Mouse (Mus musculus) fat pad, adult 2 months (tissue): ENCODE data around the gene Mrgpre.

Source experiments
- DNase-seq: peaks from one replicate; pipeline ENCODE4 v3.0.0-alpha.2; 2011; ENCODE audit warnings: low read depth, low spot score; ENCODE audit errors: extremely low read depth

The Mrgpre gene

DNA sequence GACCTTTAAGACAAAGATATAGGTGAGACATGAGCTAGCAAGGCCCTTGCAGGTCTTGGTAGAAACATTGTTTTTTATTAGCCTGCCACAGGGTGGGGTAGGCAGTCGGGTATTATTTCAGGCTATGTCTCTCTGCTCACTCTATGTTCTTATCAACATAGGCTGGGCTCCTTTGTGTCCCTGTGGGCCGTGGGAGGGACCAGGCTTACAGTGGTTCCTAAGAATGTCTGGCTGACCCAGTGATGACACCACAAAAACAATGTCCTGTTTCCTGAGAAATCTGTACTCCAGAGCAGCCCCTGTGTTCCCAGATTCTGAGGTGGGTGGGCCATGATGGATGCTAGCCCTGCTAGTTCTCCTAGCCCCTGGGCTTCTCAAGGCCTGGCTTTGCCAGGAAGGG lies 6.9 kb downstream of the Mrgpre start:
- DNase-seq = no peak

DNA sequence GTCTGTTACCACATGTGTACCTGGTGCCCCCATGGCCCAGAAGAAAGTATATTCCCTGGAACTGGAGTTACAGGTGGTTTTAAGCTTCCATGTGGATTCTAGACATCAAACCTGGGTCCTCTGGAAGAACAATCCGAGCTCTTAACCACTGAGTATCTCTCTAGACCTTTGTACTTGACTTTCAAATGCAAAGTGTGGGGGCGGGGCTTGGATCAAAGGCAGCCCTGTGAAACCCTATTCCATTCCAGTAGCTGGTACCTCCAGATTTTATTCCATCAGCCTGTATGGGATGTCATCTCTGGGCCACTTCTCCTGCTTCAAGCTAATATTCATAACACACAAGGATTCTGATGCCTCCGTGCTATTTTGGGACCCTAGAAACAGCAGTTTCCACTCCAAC lies 8.2 kb downstream of the Mrgpre start:
- DNase-seq = no peak

DNA sequence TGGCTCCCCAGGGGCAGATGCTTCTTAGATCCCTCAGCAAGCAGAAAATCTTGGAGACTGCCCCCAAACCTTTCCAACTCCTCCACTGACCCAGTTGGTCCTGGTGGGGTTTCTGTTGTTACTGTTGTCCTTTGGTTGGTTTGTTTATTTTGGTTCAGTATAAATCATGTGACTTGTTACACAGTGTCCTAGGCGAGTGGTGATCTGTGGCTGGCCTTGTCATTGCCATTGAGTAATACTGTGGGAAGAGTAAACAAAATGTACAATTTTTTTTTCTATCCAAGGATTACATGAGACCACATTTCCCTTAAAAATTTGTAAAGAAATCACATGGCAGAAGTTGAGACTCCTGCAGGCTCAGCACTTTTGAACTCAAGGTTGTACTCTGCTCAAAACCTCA lies 14.8 kb downstream of the Mrgpre start:
- no peak for DNase-seq

DNA sequence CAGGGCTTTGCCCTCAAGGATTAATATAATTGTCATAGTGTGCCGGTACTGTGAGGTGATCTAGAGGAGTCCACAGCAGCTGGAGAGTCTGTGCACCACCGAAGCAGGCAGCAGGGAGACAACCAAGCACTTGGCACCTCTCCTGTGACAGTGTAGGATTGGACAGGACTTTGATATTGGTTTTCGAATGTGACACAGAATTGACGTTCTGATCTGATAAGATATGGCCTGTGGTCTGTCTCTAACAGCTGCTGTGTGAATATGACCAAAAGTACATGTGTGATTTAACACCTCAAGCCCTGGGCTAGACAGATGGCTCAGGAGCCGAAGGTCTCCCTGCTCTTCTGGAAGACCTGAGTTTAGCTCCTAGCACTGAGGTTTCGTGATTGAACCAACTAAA lies 16.0 kb downstream of the Mrgpre start:
- DNase-seq = no peak

DNA sequence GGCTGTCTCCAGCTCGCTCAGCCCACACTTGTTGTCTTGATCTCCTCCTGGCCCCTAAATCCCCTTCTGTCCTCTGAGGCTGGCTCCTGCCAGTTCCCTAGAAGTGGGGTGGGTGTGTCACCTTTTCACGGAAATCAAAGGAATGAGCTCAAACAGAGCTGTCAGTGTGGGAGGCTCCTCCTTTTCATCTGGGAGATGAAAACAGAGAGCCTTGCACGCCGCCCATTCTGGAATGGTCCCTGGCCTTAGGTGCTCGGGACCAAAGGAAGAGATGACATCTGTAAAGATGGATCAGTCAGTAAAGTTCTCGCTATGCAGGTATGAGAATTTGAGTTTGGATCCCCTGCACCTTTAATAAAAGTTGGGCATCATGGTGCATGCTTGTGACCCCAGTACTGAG lies 17.4 kb downstream of the Mrgpre start, which contains the start of gene Mrgprg:
Gene Mrgprg (minus strand): TSS at position 101 of the 400 bp plus-strand sequence.
- DNase-seq = no peak

DNA sequence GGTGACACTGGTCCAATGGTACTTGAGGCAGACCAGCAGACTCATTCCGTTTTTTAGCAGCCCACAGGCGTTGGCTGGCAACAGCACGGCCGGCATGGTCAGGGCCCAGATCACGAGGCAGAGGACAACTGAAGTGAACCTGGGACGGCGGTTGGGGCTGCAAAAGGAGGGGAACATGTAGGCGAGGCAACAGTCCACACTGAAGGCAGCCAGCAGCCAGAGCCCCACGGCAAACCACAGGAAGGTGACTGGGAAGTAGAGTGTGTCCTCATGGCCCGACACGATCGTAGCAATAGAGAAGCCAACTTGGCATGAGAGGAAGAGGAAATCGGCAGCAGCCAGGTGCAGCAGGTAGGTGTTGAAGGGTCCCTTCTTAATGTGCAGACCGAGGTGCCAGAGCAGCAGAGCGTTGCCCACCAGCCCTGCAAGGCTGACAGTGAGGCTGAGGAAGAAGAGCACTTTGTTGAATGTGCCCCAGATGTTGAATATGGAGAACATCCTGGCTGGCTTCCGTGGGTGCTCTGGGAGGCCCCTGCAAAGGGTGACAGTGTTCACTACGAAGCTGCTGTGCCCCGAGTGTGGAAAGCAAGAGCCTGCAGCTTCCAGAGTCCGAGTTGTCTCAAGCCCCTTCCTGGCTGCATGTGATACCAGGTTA lies 19.3 kb downstream of the Mrgpre start:
- DNase-seq = no peak

DNA sequence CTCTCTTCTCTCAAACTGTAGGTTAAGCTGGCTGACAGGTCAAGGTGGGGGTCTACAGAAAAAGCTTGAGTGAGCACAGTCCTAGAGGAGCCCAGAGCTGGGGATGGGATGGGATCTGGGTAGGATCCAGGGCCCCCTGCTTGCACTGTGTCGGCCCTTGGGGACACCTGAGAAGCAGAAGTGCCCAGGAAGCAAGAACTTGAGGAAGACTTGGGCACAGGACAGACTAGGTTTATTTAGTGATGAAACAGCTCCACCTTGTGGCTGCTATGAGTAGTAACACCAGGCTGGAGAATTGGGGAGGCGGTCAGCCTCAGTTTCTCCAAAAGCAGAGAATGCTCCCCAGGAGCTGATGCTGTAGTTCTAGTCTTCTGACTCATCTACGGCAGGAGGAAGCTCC lies 20.5 kb downstream of the Mrgpre start:
- no peak for DNase-seq

DNA sequence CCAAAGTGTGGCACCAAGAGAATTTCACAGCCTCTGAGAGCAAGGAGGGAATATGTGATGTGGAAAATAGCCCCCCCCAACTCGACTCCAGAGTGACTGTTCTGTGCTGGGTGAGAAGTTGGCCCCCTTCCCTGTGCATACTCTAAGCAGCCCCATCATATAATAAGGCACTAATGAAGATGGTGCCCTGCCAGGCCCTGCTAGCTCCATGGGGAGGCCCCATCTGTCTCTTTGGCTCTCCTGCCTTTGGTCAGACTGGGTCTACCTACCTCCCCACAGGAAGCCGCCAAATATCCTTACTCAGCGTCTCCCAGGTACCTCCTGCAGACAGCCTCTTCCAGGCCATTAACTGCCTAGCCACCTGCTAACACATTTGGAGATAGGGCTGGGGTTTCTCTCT lies 25.3 kb downstream of the Mrgpre start:
- no peak for DNase-seq

DNA sequence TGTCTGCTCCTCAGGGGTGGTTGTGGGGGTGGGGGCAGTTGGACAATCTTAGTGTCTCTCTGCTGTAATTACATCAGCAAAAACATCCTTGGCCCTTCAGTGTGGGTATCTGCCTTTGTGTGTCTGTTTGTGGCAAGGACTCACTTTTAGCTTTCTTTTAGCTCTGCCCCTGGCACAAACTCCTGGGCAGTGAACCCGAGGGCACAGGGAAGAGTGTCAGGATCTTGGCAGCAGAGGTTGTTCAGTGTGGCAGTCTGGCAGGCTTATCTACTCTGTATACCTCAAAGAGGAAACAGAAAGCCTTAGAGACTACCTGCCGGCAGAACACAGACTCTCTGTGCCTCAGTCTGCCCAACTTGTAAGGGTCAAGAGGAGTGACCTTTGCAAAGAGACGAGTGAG lies 26.6 kb downstream of the Mrgpre start:
- no peak for DNase-seq

DNA sequence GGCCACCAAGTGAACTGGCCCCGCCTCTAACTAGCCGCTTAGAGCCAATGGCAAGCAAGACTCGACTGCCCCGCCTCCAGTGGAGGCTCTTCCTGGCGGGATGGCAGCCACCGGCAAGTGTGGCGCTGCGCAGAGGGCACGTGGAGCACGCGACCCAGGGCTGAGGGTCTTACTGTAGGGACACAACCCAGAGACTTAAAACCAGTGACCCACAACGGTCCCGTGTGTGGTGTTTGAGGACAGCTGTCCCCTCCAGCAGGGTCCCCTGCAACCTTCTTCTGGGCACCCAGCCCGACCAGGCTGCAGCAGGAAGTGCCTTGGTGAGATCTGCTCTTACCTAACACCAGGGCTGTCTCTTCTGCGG lies 27.3 kb downstream of the Mrgpre start:
- no peak for DNase-seq

DNA sequence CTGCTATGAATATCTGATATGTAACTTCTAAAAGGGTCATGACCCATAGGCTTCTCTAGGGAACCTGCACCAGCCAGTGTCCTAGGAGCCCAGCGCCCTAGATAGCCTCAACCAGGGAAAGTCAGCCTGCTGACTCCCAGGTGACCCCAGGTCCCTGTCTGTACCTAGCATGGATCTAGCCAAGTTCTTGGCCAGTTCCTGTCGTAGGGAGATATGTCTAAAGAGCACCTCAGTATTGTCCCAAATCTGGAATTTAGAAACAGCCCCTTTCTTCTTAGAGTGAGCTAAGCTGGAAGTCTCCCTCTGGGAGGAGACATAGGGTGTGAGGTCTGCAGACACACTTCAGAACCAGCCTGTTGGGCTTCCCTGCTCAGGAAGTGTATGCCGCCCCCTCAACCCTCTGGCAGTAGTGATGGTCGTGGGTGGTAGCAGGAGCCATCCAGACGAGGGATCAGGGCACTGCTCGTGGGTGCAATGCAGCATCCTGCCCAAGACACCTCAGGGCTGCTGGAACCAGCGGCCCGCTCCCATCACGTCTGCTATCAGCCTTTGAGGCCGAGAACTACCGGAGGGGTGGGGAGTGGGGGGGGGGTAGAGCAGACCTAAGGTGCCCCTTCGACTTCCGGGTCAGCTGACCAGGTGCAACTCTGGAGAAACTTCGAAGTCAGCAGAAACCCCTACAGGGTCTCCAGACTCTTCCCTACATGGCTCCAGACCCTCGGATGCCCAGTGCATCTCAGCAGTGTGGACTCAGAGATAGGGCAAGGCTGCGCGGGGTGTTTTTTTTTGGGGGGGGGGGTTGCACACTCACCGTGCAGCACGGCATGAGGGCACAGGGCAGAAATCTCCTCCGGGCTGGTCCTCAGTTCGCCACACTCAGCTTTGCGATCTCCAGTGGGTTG lies 27.9 kb downstream of the Mrgpre start, which contains the start of gene Osbpl5:
Gene Osbpl5 (minus strand): TSS at position 861 of the 902 bp plus-strand sequence.
- DNase-seq = no peak

DNA sequence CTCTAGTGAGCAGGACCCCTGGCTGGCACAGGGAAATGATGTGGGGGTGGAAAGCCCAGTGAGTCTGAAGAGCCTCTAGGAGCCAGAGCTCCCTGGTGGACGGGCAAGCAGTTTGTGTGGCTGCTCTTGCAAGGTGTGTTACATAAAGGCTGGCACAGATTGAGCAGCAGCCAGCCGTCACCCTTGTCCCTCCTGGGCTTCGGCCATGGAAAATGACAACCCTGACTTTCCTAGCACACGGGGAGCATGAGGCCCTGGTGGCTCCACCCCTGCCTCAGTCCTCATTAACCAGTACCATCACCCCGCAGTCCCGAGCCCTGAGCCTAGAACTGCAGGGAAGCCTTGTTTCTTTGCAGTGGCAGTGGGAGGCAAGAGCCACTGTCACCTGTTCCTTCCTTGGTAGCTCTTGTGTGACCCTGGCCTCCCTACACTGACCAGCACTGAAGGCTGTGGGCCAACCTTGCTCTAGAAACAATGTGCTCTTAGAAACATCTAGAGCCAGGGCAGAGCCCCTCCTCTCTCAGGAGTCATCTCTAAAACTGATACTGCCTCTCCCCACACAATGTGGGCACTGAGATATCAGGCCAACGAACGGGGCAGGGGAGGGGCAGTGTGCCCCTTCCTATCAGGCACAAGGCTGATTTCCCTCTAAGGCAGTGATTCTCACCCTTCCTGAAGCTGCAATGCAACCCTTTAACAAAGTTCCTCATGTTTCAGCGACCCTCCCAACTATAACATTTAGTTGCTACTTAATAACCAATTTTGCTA lies 28.8 kb downstream of the Mrgpre start:
- DNase-seq = peak; percentile 45

DNA sequence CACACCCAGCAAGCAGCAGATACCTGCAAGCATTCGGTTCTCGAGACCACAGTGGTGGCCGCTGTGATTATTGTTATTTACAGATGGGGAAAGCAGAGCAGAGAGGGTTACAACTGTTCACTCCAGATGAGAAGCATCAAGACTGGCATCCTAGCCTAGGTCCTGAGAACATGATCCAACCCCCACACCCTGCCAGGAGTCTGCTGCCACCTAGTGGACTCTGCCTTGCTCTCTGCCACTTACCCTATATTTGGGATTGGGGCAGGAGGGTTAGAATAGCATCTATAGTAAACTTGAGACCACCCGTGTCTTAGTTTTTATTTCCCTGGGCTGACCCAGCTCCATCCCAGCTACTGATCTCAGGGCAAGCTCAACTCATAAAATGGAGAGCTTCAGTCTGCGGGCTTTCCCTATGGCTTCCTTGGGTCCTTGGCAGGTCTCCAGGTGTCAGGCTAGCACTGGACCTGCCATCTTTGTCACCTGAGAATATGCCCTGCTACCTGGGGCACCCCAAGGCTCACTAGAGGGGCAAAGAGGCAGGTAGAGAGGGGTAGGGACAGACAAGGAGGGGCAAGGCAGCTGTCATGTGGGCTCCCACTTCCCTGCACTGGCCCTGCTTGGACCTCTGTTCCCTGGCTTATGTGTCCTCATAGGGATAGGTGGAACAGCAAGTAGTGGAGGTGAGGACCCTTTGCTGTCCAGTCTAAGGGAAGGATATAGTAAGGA lies 30.1 kb downstream of the Mrgpre start:
- DNase-seq = no peak

DNA sequence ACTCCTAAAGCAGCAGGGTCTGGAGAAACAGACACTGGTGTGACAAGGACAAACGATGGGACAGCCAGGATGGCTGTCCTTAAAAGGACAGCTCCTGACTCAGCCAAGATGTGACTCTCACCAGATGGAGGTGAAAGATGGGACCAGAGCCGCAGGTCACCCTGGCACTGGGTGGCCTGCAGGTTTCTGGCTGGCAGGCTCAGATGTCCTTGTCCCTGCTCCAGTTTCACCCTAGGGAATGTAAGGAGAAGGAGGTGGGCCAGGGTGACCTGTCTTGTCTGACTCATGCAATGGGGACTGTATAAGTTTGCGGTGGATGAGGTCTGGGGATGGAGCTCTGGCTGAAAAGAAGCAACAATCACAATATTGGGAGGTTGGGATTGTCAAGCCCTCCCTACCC lies 31.7 kb downstream of the Mrgpre start:
- DNase-seq = no peak

DNA sequence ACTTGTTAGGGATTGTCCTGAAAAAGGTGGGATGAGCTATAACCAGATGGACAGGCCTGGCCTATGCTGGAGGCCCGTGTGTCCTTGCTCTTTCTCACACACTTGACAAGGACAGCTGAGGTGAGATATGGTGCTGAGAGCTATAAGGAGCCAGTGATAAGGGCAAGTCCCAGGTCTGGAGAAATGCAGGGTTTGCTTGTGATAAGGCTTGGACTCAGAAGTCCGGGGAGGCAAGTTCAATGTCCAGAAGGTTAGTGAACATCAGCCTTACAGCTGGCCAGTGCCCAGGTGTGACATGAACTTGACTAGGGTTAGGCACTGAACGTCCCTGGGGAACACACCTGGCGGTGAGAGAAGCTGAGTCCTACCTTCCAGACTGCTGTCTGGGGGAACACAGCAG lies 32.2 kb downstream of the Mrgpre start:
- no peak for DNase-seq

DNA sequence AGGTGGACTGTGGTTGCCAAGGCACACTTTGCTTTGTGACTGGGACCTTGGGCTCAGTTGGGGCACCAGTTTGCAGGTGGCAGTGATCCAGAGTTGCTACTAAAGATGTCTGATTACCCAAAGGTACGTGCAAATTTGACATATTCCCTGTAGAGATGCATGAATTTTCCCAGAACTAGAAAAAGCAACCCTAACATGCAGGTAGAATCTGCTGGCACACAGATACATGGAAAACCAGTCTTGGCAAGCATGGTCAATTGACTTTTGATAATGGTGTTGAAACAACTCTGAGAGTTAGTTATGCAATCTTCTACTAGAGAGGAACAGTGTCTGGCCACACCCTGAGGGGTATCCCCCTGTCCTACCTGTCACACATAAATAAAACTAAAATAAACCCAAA lies 32.9 kb downstream of the Mrgpre start:
- peak; percentile 50 for DNase-seq

DNA sequence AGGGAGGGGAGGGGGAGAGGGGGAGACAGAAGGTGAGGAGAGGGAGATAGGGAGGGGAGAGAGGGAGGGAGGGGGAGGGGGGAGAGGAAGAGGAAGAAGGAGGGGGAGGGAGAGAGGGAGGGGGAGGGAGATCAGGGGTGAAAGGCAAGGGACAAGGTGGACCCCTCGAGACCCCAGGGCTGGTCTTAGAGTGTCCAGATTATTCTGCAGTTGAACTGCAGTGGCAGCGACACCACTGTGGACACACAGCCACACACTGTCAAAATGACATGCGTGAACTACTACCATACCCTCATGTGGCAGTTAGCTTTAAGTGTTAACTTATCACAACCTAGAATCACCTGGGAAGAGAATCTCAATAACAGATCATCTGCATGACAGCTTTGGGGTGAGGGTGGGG lies 35.3 kb downstream of the Mrgpre start:
- DNase-seq = no peak

DNA sequence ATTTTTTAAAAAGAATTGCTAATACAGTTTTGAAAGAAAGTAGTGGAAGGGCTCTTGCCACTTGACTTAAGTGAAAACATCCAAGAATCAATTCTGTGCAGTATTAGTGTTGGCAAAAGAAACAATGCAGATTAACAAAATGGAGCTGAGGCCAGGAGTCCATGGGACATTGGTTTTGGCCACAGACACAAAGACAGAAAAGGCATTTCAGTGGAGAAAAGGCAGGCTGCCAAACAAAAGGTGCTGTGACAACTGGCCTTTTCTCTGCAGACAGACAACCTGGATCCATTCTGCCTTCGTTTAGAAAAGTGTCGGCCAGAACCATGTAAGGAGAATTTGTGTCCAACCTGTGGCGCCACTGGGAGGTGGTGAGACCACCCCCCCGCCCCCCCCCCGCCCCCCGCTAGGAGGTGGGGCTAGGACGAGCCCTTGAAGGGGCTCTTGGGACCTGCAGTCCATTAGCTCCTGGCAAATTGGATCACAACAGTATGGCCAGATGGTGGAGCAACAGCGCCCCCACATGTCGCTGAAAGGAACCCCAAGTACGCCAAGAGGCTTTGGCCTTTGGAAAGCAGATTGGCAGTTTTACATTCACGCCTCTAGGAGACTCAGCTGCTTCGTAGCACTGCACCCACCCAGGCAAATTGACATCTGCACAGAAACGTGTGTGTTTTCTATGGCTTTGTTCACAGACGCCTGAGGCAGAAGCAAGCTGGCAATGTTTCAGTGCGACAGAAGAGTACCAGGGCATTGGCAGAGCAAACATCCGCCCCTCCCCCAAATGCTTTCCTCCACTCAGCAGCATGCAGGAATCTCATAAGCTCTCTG lies 36.0 kb downstream of the Mrgpre start:
- DNase-seq = peak; percentile 64

DNA sequence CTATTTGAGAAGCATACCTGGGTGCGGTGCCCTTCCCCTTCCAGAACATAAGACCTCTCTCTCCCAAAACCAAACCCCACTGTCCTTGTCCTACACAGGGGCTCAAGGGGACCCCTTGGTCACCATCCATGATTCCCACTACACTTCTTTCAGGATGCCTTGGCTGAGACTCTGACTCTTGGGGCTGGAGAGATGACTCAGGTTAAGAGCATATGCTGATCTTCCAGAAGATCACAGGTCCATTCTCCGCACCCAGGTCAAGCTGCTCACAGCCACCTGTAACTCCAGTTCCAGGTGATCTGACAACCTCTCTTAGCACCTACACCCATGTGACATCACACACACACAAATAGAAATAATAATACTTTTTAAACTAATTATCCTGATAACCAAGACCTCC lies 43.6 kb downstream of the Mrgpre start:
- DNase-seq = no peak
